Mouse (Mus musculus): ENCODE measurements at regions not wholly inside any gene's neighbourhood (a gene's known extent, or its start where the extent isn't known, plus 50 kb on each side); places are given as distances from the start of the nearest gene placed in this dataset.
A peak's percentile ranks its signal among the peaks of the same experiment; 100 is the strongest.

- Histone ChIP-seq H3K4me1 (ENCODE audit: insufficient read depth, low read length) (peaks cover 13% of the 10 kb centered on the region; the same call in 1 of the 2 replicates), H3K4me2 (ENCODE audit: low read depth, low read length) (no peak overlapping the region), H3K9me3 (ENCODE audit: low read length) (no peaks in the 10 kb centered on the region), H3K4me3 (ENCODE audit: low read length) (no peak overlapping the region), H3K27me3 (ENCODE audit: insufficient read depth, low read length) (no peaks in the 10 kb centered on the region), H3K9ac (replicated peaks; ENCODE audit: low read length) (no peak overlapping the region), H3K36me3 (ENCODE audit: insufficient read depth, low read length) (no peaks in the 10 kb centered on the region), H3K27ac (no peak overlapping the region)
- WGBS = 84% methylated on average over 11 of the region's 11 CpGs
- ATAC-seq (no peak), DNase-seq (ENCODE audit: low spot score) (no peak)
- no peak for TF ChIP-seq CTCF (IDR thresholded peaks at IDR 0.05; ENCODE audit: low read depth)
Observed at GRCm38 (mm10) chr15:87353886-87354285, 190.2 kb upstream of the Fam19a5 start.

- Histone ChIP-seq H3K4me2 (ENCODE audit: low read depth, low read length) (no peak overlapping the region), H3K36me3 (ENCODE audit: insufficient read depth, low read length) (no peaks in the 10 kb centered on the region), H3K9me3 (ENCODE audit: low read length) (no peaks in the 10 kb centered on the region), H3K27ac (no peak overlapping the region), H3K4me3 (ENCODE audit: low read length) (no peak overlapping the region), H3K4me1 (ENCODE audit: insufficient read depth, low read length) (no peaks in the 10 kb centered on the region), H3K9ac (replicated peaks; ENCODE audit: low read length) (no peak overlapping the region), H3K27me3 (ENCODE audit: insufficient read depth, low read length) (no peaks in the 10 kb centered on the region)
- no peak for TF ChIP-seq CTCF (IDR thresholded peaks at IDR 0.05; ENCODE audit: low read depth)
- ATAC-seq (no peak), DNase-seq (ENCODE audit: low spot score) (no peak)
- 51% methylated on average over 3 of the region's 3 CpGs for WGBS
Observed at GRCm38 (mm10) chr15:87360457-87360856, 183.6 kb upstream of the Fam19a5 start.

GRCm38 (mm10) chr15:87365712-87366361, 178.3 kb upstream of the Fam19a5 start:
- 50% methylated on average over 8 of the region's 8 CpGs for WGBS
- H3K27ac ChIP-seq = no peak overlapping the region
- DNase-seq (ENCODE audit: low spot score) (no peak), ATAC-seq (no peak)
- no peaks in the 10 kb centered on the region for H3K4me1 ChIP-seq (ENCODE audit: insufficient read depth, low read length)
- no peak overlapping the region for H3K4me3 ChIP-seq (ENCODE audit: low read length)
- H3K27me3 ChIP-seq (ENCODE audit: insufficient read depth, low read length) = no peaks in the 10 kb centered on the region
- no peaks in the 10 kb centered on the region for H3K9me3 ChIP-seq (ENCODE audit: low read length)
- peak; percentile 67 for TF ChIP-seq CTCF (IDR thresholded peaks at IDR 0.05; ENCODE audit: low read depth)
- no peak overlapping the region for H3K9ac ChIP-seq (replicated peaks; ENCODE audit: low read length)
- no peak overlapping the region for H3K4me2 ChIP-seq (ENCODE audit: low read depth, low read length)
- H3K36me3 ChIP-seq (ENCODE audit: insufficient read depth, low read length) = no peaks in the 10 kb centered on the region

GRCm38 (mm10) chr15:87367381-87367780, 176.7 kb upstream of the Fam19a5 start:
- no peak overlapping the region for H3K4me3 ChIP-seq (ENCODE audit: low read length)
- WGBS = 39% methylated on average over 5 of the region's 5 CpGs

GRCm38 (mm10) chr15:87369381-87369780, 174.7 kb upstream of the Fam19a5 start:
- ATAC-seq = no peak
- 81% methylated on average over 3 of the region's 3 CpGs for WGBS
- no peaks in the 10 kb centered on the region for H3K4me1 ChIP-seq (ENCODE audit: insufficient read depth, low read length)

More at GRCm38 (mm10) chr15:87367381-87367780, 176.7 kb upstream of the Fam19a5 start:
- DNase-seq (ENCODE audit: low spot score) (no peak), ATAC-seq (no peak)
- TF ChIP-seq CTCF (IDR thresholded peaks at IDR 0.05; ENCODE audit: low read depth) = peak; percentile 54
- no peaks in the 10 kb centered on the region for H3K36me3 ChIP-seq (ENCODE audit: insufficient read depth, low read length)
- H3K9me3 ChIP-seq (ENCODE audit: low read length) = no peaks in the 10 kb centered on the region
- no peak overlapping the region for H3K27ac ChIP-seq
- no peaks in the 10 kb centered on the region for H3K27me3 ChIP-seq (ENCODE audit: insufficient read depth, low read length)
- H3K4me2 ChIP-seq (ENCODE audit: low read depth, low read length) = no peak overlapping the region
- H3K4me1 ChIP-seq (ENCODE audit: insufficient read depth, low read length) = no peaks in the 10 kb centered on the region
- H3K9ac ChIP-seq (replicated peaks; ENCODE audit: low read length) = no peak overlapping the region

GRCm38 (mm10) chr15:87369836-87370235, 174.3 kb upstream of the Fam19a5 start:
- Histone ChIP-seq H3K4me1 (ENCODE audit: insufficient read depth, low read length) (no peaks in the 10 kb centered on the region), H3K27ac (no peak overlapping the region), H3K36me3 (ENCODE audit: insufficient read depth, low read length) (no peaks in the 10 kb centered on the region), H3K4me2 (ENCODE audit: low read depth, low read length) (no peak overlapping the region), H3K9ac (replicated peaks; ENCODE audit: low read length) (no peak overlapping the region), H3K27me3 (ENCODE audit: insufficient read depth, low read length) (no peaks in the 10 kb centered on the region), H3K4me3 (ENCODE audit: low read length) (no peak overlapping the region), H3K9me3 (ENCODE audit: low read length) (no peaks in the 10 kb centered on the region)
- WGBS = 90% methylated on average over 9 of the region's 9 CpGs
- DNase-seq (ENCODE audit: low spot score) = no peak
- no peak for ATAC-seq
- no peak for TF ChIP-seq CTCF (IDR thresholded peaks at IDR 0.05; ENCODE audit: low read depth)

More at GRCm38 (mm10) chr15:87369381-87369780, 174.7 kb upstream of the Fam19a5 start:
- H3K27me3 ChIP-seq (ENCODE audit: insufficient read depth, low read length) = no peaks in the 10 kb centered on the region
- no peak overlapping the region for H3K4me3 ChIP-seq (ENCODE audit: low read length)
- no peak for TF ChIP-seq CTCF (IDR thresholded peaks at IDR 0.05; ENCODE audit: low read depth)
- no peak overlapping the region for H3K9ac ChIP-seq (replicated peaks; ENCODE audit: low read length)
- H3K4me2 ChIP-seq (ENCODE audit: low read depth, low read length) = no peak overlapping the region
- H3K9me3 ChIP-seq (ENCODE audit: low read length) = no peaks in the 10 kb centered on the region
- no peak for DNase-seq (ENCODE audit: low spot score)
- H3K27ac ChIP-seq = no peak overlapping the region
- H3K36me3 ChIP-seq (ENCODE audit: insufficient read depth, low read length) = no peaks in the 10 kb centered on the region

GRCm38 (mm10) chr15:87370761-87371160, 173.3 kb upstream of the Fam19a5 start:
- H3K4me2 ChIP-seq (ENCODE audit: low read depth, low read length) = no peak overlapping the region
- no peaks in the 10 kb centered on the region for H3K4me1 ChIP-seq (ENCODE audit: insufficient read depth, low read length)
- no peak overlapping the region for H3K4me3 ChIP-seq (ENCODE audit: low read length)
- no peaks in the 10 kb centered on the region for H3K36me3 ChIP-seq (ENCODE audit: insufficient read depth, low read length)
- ATAC-seq (no peak), DNase-seq (ENCODE audit: low spot score) (no peak)
- H3K27me3 ChIP-seq (ENCODE audit: insufficient read depth, low read length) = no peaks in the 10 kb centered on the region
- H3K27ac ChIP-seq = no peak overlapping the region
- no peaks in the 10 kb centered on the region for H3K9me3 ChIP-seq (ENCODE audit: low read length)
- 67% methylated on average over 7 of the region's 7 CpGs for WGBS
- no peak overlapping the region for H3K9ac ChIP-seq (replicated peaks; ENCODE audit: low read length)
- TF ChIP-seq CTCF (IDR thresholded peaks at IDR 0.05; ENCODE audit: low read depth) = no peak
